Mouse (Mus musculus) myocyte (in vitro differentiated cells): ENCODE results near the gene Guca2a. TPM values are rescaled to one million over a fixed set of nuclear protein-coding genes. Genes with fewer than 3 reads are reported as not detected.

Experiments used
- H3K27me3 ChIP-seq: one replicate; pipeline ENCODE4 v1.6.1; 2011; ENCODE audit not compliant: control insufficient read depth, insufficient read depth, insufficient read length
- H3K36me3 ChIP-seq: one replicate; pipeline ENCODE4 v1.6.1; 2011; ENCODE audit not compliant: control insufficient read depth, insufficient read depth
- H3K4me2 ChIP-seq: one replicate; pipeline ENCODE4 v1.6.1; 2011; ENCODE audit warnings: low read depth, control low read depth
- H3K4me3 ChIP-seq: one replicate; pipeline ENCODE4 v1.5.1; 2011; ENCODE audit warnings: mild to moderate bottlenecking, control low read depth, moderate library complexity
- H3K79me2 ChIP-seq: one replicate; pipeline ENCODE4 v1.6.1; 2011; ENCODE audit not compliant: control insufficient read depth, insufficient read depth
- H3ac ChIP-seq: one replicate; pipeline ENCODE4 v1.6.1; 2011; ENCODE audit not compliant: control insufficient read depth, insufficient read length
- CEBPB ChIP-seq: IDR thresholded peaks from 2 replicates; pipeline ENCODE4 v1.6.1; 2011; ENCODE audit warnings: mild to moderate bottlenecking, moderate library complexity; ENCODE audit not compliant: poor library complexity, insufficient read depth, severe bottlenecking
- E2F4 ChIP-seq: IDR thresholded peaks from one replicate; pipeline ENCODE4 v1.6.1; 2011; ENCODE audit warnings: mild to moderate bottlenecking, control low read depth, moderate library complexity; ENCODE audit not compliant: insufficient read depth
- MAX ChIP-seq: IDR thresholded peaks from one replicate; pipeline ENCODE4 v1.6.1; 2011; ENCODE audit warnings: low read depth, mild to moderate bottlenecking, control low read depth
- MYOD1 ChIP-seq, 3 experiments: IDR thresholded peaks; one replicate each; pipeline ENCODE4 v1.6.1; 2011; ENCODE audit warnings: control low read depth in 2 of 3, low read depth in 2 of 3, mild to moderate bottlenecking in 2 of 3, moderate library complexity in 1 of 3; ENCODE audit not compliant: insufficient read length in 2 of 3, control insufficient read depth in 1 of 3
- MYOG ChIP-seq, 3 experiments: IDR thresholded peaks; one replicate each; pipeline ENCODE4 v1.6.1; 2011; ENCODE audit warnings: control low read depth in 2 of 3, low read depth in 2 of 3, mild to moderate bottlenecking in 2 of 3; ENCODE audit not compliant: insufficient read length in 2 of 3, control insufficient read depth in 1 of 3, insufficient read depth in 1 of 3
- POLR2A ChIP-seq: IDR thresholded peaks from one replicate; pipeline ENCODE4 v1.6.1; 2011; ENCODE audit warnings: low read depth, mild to moderate bottlenecking, control low read depth, moderate library complexity; ENCODE audit not compliant: insufficient read length
- POLR2AphosphoS2 ChIP-seq: IDR thresholded peaks from one replicate; pipeline ENCODE4 v1.6.1; 2011; ENCODE audit warnings: low read depth, control low read depth; ENCODE audit not compliant: insufficient read length
- REST ChIP-seq: IDR thresholded peaks from one replicate; pipeline ENCODE4 v1.6.1; 2011; ENCODE audit warnings: mild to moderate bottlenecking, control low read depth, moderate library complexity; ENCODE audit not compliant: insufficient read depth, insufficient read length
- SRF ChIP-seq: IDR thresholded peaks from one replicate; pipeline ENCODE4 v1.6.1; 2011; ENCODE audit warnings: low read depth; ENCODE audit not compliant: control insufficient read depth, insufficient read length
- TCF12 ChIP-seq: IDR thresholded peaks from one replicate; pipeline ENCODE4 v1.6.1; 2011; ENCODE audit warnings: mild to moderate bottlenecking, control low read depth; ENCODE audit not compliant: poor library complexity, insufficient read depth, severe bottlenecking
- TCF3 ChIP-seq: IDR thresholded peaks from one replicate; pipeline ENCODE4 v1.6.1; 2011; ENCODE audit warnings: low read depth, control low read depth; ENCODE audit not compliant: insufficient read length
- USF1 ChIP-seq: IDR thresholded peaks from one replicate; pipeline ENCODE4 v1.6.1; 2011; ENCODE audit warnings: low read depth, mild to moderate bottlenecking, control low read depth, moderate library complexity
- polyA plus RNA-seq: library from polyadenylated mRNA; unstranded; fragments of >200 nt; fragmentation: generic; extraction: Trizol; gene quantifications from one replicate; pipeline ENCODE4 v1.2.1, GENCODE M21; 2012; ENCODE audit warnings: missing spikeins

The Guca2a gene
- polyA plus RNA-seq, 1 experiment, result not detected

- Histone ChIP-seq H3K79me2 (no peaks in the 10 kb centered on the region), H3K27me3 (peaks cover 30% of the 10 kb centered on the region), H3ac (no peak overlapping the region), H3K4me3 (no peak overlapping the region), H3K36me3 (no peaks in the 10 kb centered on the region), H3K4me2 (no peak overlapping the region)
- no peak for TF ChIP-seq TCF12
- TF ChIP-seq CEBPB, result no peak
- no peak for TF ChIP-seq MYOG (IDR thresholded peaks at IDR 0.05; ENCODE audit: control insufficient read depth in 1 of 3, insufficient read depth in 1 of 3, insufficient read length in 2 of 3, low read depth in 2 of 3)
- no peak for TF ChIP-seq MAX
- no peak for TF ChIP-seq TCF3
- no peak for TF ChIP-seq POLR2AphosphoS2
- no peak for TF ChIP-seq USF1
- TF ChIP-seq SRF, result no peak
- no peak for TF ChIP-seq MYOD1 (IDR thresholded peaks at IDR 0.05; ENCODE audit: control insufficient read depth in 1 of 3, insufficient read length in 2 of 3, low read depth in 2 of 3)
- no peak for TF ChIP-seq REST
- no peak for TF ChIP-seq E2F4
- TF ChIP-seq POLR2A, result no peak
Observed at GRCm38 (mm10) chr4:119668596-119668995, 31.1 kb downstream of the Guca2a start.

- TF ChIP-seq TCF3 (no peak), MYOG (IDR thresholded peaks at IDR 0.05; ENCODE audit: control insufficient read depth in 1 of 3, insufficient read depth in 1 of 3, insufficient read length in 2 of 3, low read depth in 2 of 3) (peak in 1 of 3 experiments; percentile 16)
Observed at GRCm38 (mm10) chr4:119669356-119670209, 32.1 kb downstream of the Guca2a start.

DNA sequence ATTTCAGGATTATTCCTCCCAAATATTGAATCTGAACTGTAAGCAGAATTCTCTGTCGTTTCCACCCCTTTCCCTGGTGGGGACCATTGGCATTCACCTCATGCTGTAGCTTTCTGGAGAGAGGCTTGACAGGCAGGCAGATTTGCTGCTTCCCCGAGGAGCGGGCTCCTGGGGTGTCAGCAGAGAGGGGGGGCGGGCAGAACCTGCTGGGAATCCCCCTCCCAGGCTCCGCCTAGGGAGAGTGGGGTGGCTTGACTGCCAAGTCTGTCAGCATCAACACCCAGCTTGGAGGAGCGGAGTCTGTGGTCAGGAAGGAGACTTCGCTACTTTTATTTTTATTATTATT lies 32.7 kb downstream of the Guca2a start:
- TF ChIP-seq USF1 (no peak), SRF (no peak), REST (no peak), TCF3 (no peak), E2F4 (no peak), POLR2AphosphoS2 (no peak), POLR2A (no peak), MYOG (IDR thresholded peaks at IDR 0.05; ENCODE audit: control insufficient read depth in 1 of 3, insufficient read depth in 1 of 3, insufficient read length in 2 of 3, low read depth in 2 of 3) (no peak), MYOD1 (IDR thresholded peaks at IDR 0.05; ENCODE audit: control insufficient read depth in 1 of 3, insufficient read length in 2 of 3, low read depth in 2 of 3) (no peak), TCF12 (no peak), CEBPB (no peak), MAX (no peak)
- peaks cover 33% of the 10 kb centered on the region for H3K27me3 ChIP-seq
- H3K4me3 ChIP-seq, result no peak overlapping the region
- no peaks in the 10 kb centered on the region for H3K36me3 ChIP-seq
- H3K4me2 ChIP-seq, result no peak overlapping the region
- H3ac ChIP-seq, result no peak overlapping the region
- no peaks in the 10 kb centered on the region for H3K79me2 ChIP-seq

More at GRCm38 (mm10) chr4:119669356-119670209, 32.1 kb downstream of the Guca2a start:
- no peak overlapping the region for H3K4me2 ChIP-seq
- H3K27me3 ChIP-seq, result peaks cover 33% of the 10 kb centered on the region
- no peak overlapping the region for H3K4me3 ChIP-seq
- H3ac ChIP-seq, result no peak overlapping the region
- no peaks in the 10 kb centered on the region for H3K79me2 ChIP-seq
- no peaks in the 10 kb centered on the region for H3K36me3 ChIP-seq

GRCm38 (mm10) chr4:119670736-119671135 lies 33.2 kb downstream of the Guca2a start:
- TF ChIP-seq SRF (no peak), POLR2AphosphoS2 (no peak), MAX (no peak), USF1 (no peak), MYOD1 (IDR thresholded peaks at IDR 0.05; ENCODE audit: control insufficient read depth in 1 of 3, insufficient read length in 2 of 3, low read depth in 2 of 3) (no peak), E2F4 (no peak), TCF3 (no peak), MYOG (IDR thresholded peaks at IDR 0.05; ENCODE audit: control insufficient read depth in 1 of 3, insufficient read depth in 1 of 3, insufficient read length in 2 of 3, low read depth in 2 of 3) (no peak), TCF12 (no peak), REST (no peak), POLR2A (no peak), CEBPB (no peak)
- H3K4me3 ChIP-seq, result no peak overlapping the region
- H3ac ChIP-seq, result no peak overlapping the region
- H3K4me2 ChIP-seq, result no peak overlapping the region
- no peaks in the 10 kb centered on the region for H3K36me3 ChIP-seq
- peaks cover 36% of the 10 kb centered on the region for H3K27me3 ChIP-seq
- no peaks in the 10 kb centered on the region for H3K79me2 ChIP-seq

- H3K27me3 ChIP-seq, result peaks cover 37% of the 10 kb centered on the region
- H3K79me2 ChIP-seq, result no peaks in the 10 kb centered on the region
- H3K4me2 ChIP-seq, result no peak overlapping the region
- TF ChIP-seq SRF (no peak), MYOD1 (IDR thresholded peaks at IDR 0.05; ENCODE audit: control insufficient read depth in 1 of 3, insufficient read length in 2 of 3, low read depth in 2 of 3) (no peak), MAX (no peak), E2F4 (no peak), POLR2AphosphoS2 (no peak), TCF12 (no peak), CEBPB (no peak), MYOG (IDR thresholded peaks at IDR 0.05; ENCODE audit: control insufficient read depth in 1 of 3, insufficient read depth in 1 of 3, insufficient read length in 2 of 3, low read depth in 2 of 3) (no peak)
- H3K36me3 ChIP-seq, result no peaks in the 10 kb centered on the region
- H3ac ChIP-seq, result no peak overlapping the region
- no peak overlapping the region for H3K4me3 ChIP-seq
Observed at GRCm38 (mm10) chr4:119671164-119671563, 33.7 kb downstream of the Guca2a start.
